Mouse (Mus musculus): Measurements from ENCODE around the gene Ppp1r3d. TPM values are rescaled to one million over a fixed set of nuclear protein-coding genes. Genes with fewer than 3 reads are reported as not detected.

Ppp1r3d gene
- polyA plus RNA-seq, 1 experiment from 2014 or later = 5.5 TPM

DNA sequence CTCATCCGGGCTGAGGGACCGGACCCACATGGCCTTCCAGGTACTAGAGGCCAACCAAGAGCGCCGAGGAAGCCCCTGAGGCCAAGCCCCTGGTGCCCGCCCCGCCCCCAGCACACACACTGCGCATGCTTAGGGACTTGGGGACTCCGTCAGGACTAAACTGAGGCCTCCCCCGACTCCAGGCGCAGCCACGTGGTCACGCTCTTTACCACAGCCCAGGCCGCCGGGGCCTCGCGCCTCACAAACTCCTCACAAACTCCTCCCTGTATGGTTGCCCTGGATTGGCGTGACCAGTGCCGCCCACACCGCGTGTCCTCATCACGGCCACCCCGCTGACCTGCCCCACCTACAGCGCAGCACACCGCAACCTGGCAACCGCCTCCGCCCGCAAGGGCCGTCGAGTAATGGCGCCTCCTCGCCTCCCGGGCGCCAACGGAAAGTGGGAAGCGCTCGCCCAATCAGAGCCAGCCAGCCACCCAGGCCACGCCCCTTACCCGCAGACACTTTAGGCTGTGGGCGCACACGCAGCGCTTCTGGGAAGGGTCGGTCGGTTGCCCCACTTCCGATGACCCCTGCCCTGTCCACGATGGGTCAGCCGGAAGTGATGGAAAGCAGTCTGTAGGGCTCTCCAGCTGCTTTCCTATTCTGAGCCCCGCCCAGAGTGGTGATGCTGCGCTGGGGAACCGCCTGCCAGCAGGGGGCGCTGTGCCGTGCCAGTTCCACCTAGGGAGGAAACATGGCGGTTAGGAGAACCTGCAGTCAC is 7.0 kb downstream of the Ppp1r3d start, which contains the start of gene Sycp2:
TSS of gene Sycp2 (minus strand) at position 633 of the 763 bp plus-strand sequence.
- no peaks in the 10 kb centered on the region for H3K27me3 ChIP-seq (replicated peaks; ENCODE audit: control insufficient read depth, insufficient read depth, low read length)
- no peak within 1 kb of the TSS for H3K4me3 ChIP-seq (ENCODE audit: low read length)
- no peaks in the 10 kb centered on the region for H3K9me3 ChIP-seq (ENCODE audit: control insufficient read depth, low read length)
- 85% methylated on average over 50 of the region's 52 CpGs for WGBS
- ATAC-seq = peak; percentile 34
- no peak within 1 kb of the TSS for H3K4me2 ChIP-seq (ENCODE audit: low read length)
- no peak within 1 kb of the TSS for H3K27ac ChIP-seq (ENCODE audit: low read depth, low read length)
- H3K4me1 ChIP-seq (ENCODE audit: control insufficient read depth, insufficient read depth, low read depth, low read length) = no peaks in the 10 kb centered on the region; the same call in 1 of the 2 replicates
- H3K9ac ChIP-seq (ENCODE audit: low read depth, low read length) = no peak within 1 kb of the TSS
- H3K36me3 ChIP-seq (ENCODE audit: control insufficient read depth, insufficient read depth, low read length) = no peaks in the 10 kb centered on the region

Other genes starting within 250 kb of the Ppp1r3d start
- 0.30 and 0.40 TPM in 2 replicates for gene Sycp2, start 6.8 kb downstream of the Ppp1r3d start, polyA plus RNA-seq (2015; fragmentation: Nextera tagmentation; extraction: Ambion mirVana)
- 16.2 and 20.2 TPM in 2 replicates for gene Fam217b, start 52 bp upstream of the Ppp1r3d start, polyA plus RNA-seq (2015; fragmentation: Nextera tagmentation; extraction: Ambion mirVana)
- gene Cdh26, start 16.1 kb upstream of the Ppp1r3d start, polyA plus RNA-seq (2015; fragmentation: Nextera tagmentation; extraction: Ambion mirVana) = 0.24 and 0.25 TPM in 2 replicates